Mouse (Mus musculus): Measurements from ENCODE around the gene Ostf1.
"Not testable (repeated sequence)": the region's sequence is repeated elsewhere in the genome, so short reads cannot be mapped to it uniquely, and the experiment has no call there.

The Ostf1 gene

GRCm38 (mm10) chr19:18598265-18598926, 33.2 kb downstream of the Ostf1 start:
- DNase-seq (ENCODE audit: low read depth, low spot score): no peak

GRCm38 (mm10) chr19:18597772-18598171, 33.9 kb downstream of the Ostf1 start:
- no peak for DNase-seq (ENCODE audit: low read depth, low spot score)

DNA sequence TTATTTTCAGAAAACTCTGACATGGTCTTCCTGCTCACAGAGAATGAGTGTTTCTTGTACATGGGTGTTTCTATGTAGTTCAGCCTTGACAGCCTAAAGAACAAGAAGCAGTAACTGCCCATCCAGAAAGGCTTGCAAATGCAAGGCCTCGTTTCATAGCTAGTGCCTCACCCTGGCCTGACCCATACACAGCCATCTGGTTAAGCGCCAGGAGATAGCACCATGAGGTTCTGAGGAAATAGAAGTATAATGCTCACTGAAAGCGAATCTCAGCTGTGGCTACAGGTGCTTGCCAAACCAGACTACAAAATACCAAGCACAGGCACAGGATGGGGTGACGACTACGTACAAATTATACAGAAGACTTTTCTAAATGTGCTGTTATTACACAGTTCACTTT, 34.7 kb downstream of the Ostf1 start:
- no peak for DNase-seq (ENCODE audit: low read depth, low spot score)

- DNase-seq (ENCODE audit: low read depth, low spot score): no peak
These were observed 37.9 kb downstream of the Ostf1 start for GRCm38 (mm10) chr19:18593722-18594121.

GRCm38 (mm10) chr19:18592919-18593318, 38.7 kb downstream of the Ostf1 start:
- no peak for DNase-seq (ENCODE audit: low read depth, low spot score)

GRCm38 (mm10) chr19:18590942-18591354, 40.7 kb downstream of the Ostf1 start:
- no peak for DNase-seq (ENCODE audit: low read depth, low spot score)

- DNase-seq (ENCODE audit: low read depth, low spot score): no peak
These were observed 41.4 kb downstream of the Ostf1 start for GRCm38 (mm10) chr19:18590234-18590633.

- no peak for DNase-seq (ENCODE audit: low read depth, low spot score)
These were observed 42.3 kb downstream of the Ostf1 start for GRCm38 (mm10) chr19:18589276-18589675.

GRCm38 (mm10) chr19:18588801-18589200, 42.8 kb downstream of the Ostf1 start:
- not testable (repeated sequence) for DNase-seq (ENCODE audit: low read depth, low spot score)

GRCm38 (mm10) chr19:18588243-18588642, 43.4 kb downstream of the Ostf1 start:
- no peak for DNase-seq (ENCODE audit: low read depth, low spot score)

- DNase-seq (ENCODE audit: low read depth, low spot score): no peak
These were observed 44.5 kb downstream of the Ostf1 start for GRCm38 (mm10) chr19:18587118-18587517.

- no peak for DNase-seq (ENCODE audit: low read depth, low spot score)
These were observed 47.0 kb downstream of the Ostf1 start for GRCm38 (mm10) chr19:18584621-18585020.

GRCm38 (mm10) chr19:18583706-18584105, 47.9 kb downstream of the Ostf1 start:
- no peak for DNase-seq (ENCODE audit: low read depth, low spot score)

DNA sequence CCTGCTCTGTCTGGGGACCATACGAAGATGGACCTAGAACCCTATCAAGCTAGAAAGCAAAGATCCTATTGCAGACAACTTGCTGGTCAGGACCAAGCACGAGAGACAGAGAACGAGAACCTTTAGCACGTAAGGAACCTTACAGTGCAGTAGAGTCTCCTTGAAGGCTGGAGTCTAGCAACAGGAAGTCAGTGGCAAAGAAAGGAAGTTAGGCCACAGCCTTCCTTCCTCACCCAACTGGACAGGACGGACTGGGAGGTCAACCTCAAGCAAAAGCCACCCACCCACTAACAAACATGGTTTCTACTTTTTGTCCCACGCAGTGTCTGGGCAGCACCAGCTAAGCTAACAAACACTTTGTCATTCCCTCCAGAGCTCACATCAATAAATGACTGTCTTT, 48.7 kb downstream of the Ostf1 start:
- no peak for DNase-seq (ENCODE audit: low read depth, low spot score)

- no peak for DNase-seq (ENCODE audit: low read depth, low spot score)
These were observed 49.4 kb downstream of the Ostf1 start for GRCm38 (mm10) chr19:18582226-18582625.

GRCm38 (mm10) chr19:18581046-18581445, 50.6 kb downstream of the Ostf1 start:
- no peak for DNase-seq (ENCODE audit: low read depth, low spot score)

DNA sequence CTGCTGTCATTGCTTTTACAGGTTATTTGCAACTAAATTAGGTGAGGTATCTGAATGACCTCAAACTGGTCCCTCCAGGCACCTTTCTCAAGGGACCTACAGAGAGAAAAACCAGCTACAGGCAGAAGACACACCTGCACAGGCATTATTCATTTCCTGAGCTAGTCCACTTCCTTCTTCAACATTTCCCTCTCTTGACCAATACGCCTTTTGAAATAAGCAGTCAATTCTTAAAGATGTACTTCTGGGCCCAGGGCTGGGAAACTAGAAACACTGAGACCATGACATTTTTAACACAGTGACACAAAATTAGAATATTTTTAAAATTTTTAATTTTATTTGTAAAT, 52.6 kb downstream of the Ostf1 start:
- DNase-seq (ENCODE audit: low read depth, low spot score): no peak

DNA sequence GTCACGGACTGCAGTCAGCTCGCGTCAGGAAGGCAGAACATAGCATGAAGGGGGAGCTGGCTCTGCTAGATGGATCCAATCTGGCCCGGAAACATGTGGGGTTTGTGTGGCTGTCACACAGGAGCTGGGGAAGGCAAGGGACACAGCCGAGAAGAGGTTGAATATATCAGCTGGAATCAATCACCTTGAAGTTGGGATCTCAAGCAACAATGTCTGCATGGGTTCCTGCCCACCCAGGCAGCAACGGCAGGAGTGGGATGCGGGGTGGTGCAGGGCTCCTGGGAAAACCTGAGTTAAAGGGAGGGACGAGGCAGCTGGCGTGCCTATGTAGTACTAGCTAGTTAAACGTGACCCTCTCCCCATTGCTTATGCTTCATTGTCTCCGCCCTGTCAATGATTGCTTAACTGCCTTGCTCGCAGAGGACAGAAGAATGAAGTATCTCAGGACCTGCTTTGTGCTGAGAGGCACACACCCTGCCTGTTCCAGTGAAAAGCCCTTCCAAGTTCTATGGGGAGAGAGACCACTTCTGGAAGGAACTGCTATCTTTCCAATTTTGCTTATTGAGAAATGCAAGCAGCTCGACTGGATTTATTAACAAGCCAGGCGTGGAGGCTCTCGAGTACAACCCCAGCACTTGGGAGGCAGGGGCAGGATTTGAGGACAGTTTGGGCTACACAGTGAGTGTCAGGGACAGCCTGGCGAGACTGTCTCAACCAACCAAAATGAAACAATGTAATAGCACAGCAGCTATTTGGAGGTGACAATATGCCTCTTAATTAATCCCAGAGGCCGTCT, 53.2 kb downstream of the Ostf1 start:
- no peak for DNase-seq (ENCODE audit: low read depth, low spot score)

DNA sequence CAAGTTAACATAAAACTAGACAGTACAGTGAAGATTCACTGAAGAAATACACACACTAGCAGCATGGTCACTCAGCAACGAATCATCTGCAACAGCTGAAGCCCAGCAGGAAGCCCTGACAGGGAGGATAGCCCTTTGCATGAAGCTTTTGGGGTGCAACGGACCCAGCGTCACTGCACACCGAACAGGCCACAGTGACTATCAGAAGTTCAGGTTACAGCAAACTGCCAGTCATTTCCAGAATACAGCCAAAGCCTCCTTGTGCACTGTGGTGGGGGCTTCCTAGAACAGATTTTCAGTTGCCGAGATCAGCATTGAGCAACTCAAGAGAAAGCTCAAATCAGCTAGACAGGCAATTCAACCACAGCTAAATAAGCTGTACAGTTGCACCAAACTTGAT, 54.3 kb downstream of the Ostf1 start:
- DNase-seq (ENCODE audit: low read depth, low spot score): no peak

DNA sequence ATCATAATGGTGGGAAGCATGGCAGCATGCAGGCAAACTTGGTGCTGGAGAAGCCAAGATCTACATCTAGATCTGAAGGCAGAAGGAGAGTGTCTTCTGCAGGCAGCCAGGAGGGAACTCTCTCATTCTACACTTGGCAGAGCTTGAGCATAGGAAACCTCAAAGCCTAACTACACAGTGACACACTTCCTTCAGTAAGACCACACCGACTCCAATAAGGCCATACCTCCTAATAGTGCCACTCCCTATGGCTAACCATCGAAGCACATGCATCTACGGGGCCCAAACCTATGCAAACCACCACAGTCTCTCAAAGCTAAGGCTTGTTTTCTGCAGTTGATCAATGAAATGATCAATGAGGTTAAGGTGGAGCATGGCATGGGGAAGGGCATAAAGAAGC, 55.7 kb downstream of the Ostf1 start:
- DNase-seq (ENCODE audit: low read depth, low spot score): no peak

- no peak for DNase-seq (ENCODE audit: low read depth, low spot score)
These were observed 57.7 kb downstream of the Ostf1 start for GRCm38 (mm10) chr19:18573907-18574306.

DNA sequence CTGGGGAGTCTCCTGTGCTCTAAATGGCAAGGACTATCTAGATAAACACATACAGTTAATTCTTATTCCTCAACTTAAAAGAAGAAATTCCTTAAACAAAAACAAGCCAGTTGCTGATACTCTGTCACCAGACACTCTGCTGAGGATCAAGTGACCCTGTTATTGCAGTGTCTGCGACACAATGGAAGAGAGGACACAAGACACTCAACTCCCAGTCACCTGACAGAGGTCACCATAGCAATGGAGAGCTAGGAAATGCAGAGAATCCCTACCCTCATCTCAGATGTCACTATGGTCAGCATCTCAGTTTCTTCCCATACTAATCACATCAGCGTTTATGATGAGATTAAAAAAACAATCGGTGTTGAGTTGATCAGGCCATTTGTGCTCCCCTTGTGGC, 58.2 kb downstream of the Ostf1 start:
- DNase-seq (ENCODE audit: low read depth, low spot score): no peak

- DNase-seq (ENCODE audit: low read depth, low spot score): no peak
These were observed 62.1 kb downstream of the Ostf1 start for GRCm38 (mm10) chr19:18569496-18569895.

Measured in skeletal muscle tissue, adult 2 months (tissue).